ENCODE assay signal across 26 mouse cellular contexts in genomic region chr6:88059903-88060302, GRCm38 (mm10). TPM values are rescaled to one million over a fixed set of nuclear protein-coding genes. Genes with fewer than 3 reads are reported as not detected.
A peak's percentile ranks its signal among the peaks of the same experiment; 100 is the strongest.
DNase-seq lines count a peak whose midpoint lies in the region; ATAC-seq and TF ChIP-seq lines count a peak whose summit lies in the region.
"Had no signal": no experiment of that assay in that cellular context is flagged by ENCODE, and none has a peak within 500 bp of the region (broad histone marks: within the 10 kb centered on the region; RNA-seq: fewer than 3 reads in every experiment).

No protein-coding gene starts in this region.

- H3K36me3 ChIP-seq in liver, postnatal 0 days (replicated peaks; ENCODE audit: insufficient read depth, low read length), result no peaks in the 10 kb centered on the region
- H3K36me3 ChIP-seq in ES-Bruce4 (ENCODE audit: control insufficient read depth, insufficient read depth, low read length, poor library complexity, severe bottlenecking) (no peaks in the 10 kb centered on the region), ES-E14 (ENCODE audit: control insufficient read depth, insufficient read depth, low read length, poor library complexity, severe bottlenecking) (no peaks in the 10 kb centered on the region)
- H3K36me3 ChIP-seq in heart, embryonic 11.5 days (ENCODE audit: control insufficient read depth, insufficient read depth, low read length), result no peaks in the 10 kb centered on the region
- H3K36me3 ChIP-seq: embryonic facial prominence, embryonic 13.5 days; embryonic facial prominence, embryonic 15.5 days; forebrain, embryonic 10.5 days; forebrain, embryonic 12.5 days; G1E had no signal

- no peak overlapping the region for H3K4me3 ChIP-seq in liver, postnatal 0 days (ENCODE audit: low read depth, low read length)
- H3K4me3 ChIP-seq in ES-Bruce4 (ENCODE audit: low read depth, low read length) (peak overlapping the region; percentile 60), ES-E14 (ENCODE audit: insufficient read depth in 1 of 2, low read depth in 1 of 2, low read length in 2 of 2, poor library complexity in 1 of 2, severe bottlenecking in 1 of 2) (peak overlapping the region; percentile 52 to 56)
- no peak overlapping the region for H3K4me3 ChIP-seq in heart, embryonic 11.5 days (ENCODE audit: low read depth, low read length)
- H3K4me3 ChIP-seq: embryonic facial prominence, embryonic 13.5 days; embryonic facial prominence, embryonic 15.5 days; erythroblast, embryonic 14.5 days; forebrain, embryonic 10.5 days; forebrain, embryonic 12.5 days had no signal

- H3K4me1 ChIP-seq in liver, postnatal 0 days (ENCODE audit: insufficient read depth), result peaks cover 38% of the 10 kb centered on the region
- peaks cover 5% of the 10 kb centered on the region for H3K4me1 ChIP-seq in ES-Bruce4 (ENCODE audit: control insufficient read depth, insufficient read depth, low read length)
- H3K4me1 ChIP-seq in ES-E14 (ENCODE audit: control insufficient read depth in 2 of 2, insufficient read depth in 2 of 2, low read length in 2 of 2, poor library complexity in 1 of 2), result peaks cover 0 to 4% of the 10 kb centered on the region in 2 experiments; a peak in 3 of 4 replicates
- H3K4me1 ChIP-seq in heart, embryonic 11.5 days (ENCODE audit: control insufficient read depth, insufficient read depth, low read length), result no peaks in the 10 kb centered on the region
- H3K4me1 ChIP-seq: embryonic facial prominence, embryonic 13.5 days; embryonic facial prominence, embryonic 15.5 days; forebrain, embryonic 10.5 days; forebrain, embryonic 12.5 days had no signal

- in situ Hi-C loops in ES-E14 (cut with MboI; ENCODE audit: low sequenced_read_pairs in 2 of 2, unreplicated experiment in 2 of 2), result no loop called here

- TF ChIP-seq POLR2A in ES-Bruce4 (IDR thresholded peaks at IDR 0.05; ENCODE audit: insufficient read depth, low read length), result no peak

- DNase-seq in liver, postnatal 0 days, result no peak
- DNase-seq in liver (no peak), ES-E14 (ENCODE audit: low read depth, low spot score) (peak; percentile 54), ZHBTc4 (ENCODE audit: low read depth, low spot score) (peak; percentile 83)
- DNase-seq in embryo, embryonic 10 days (ENCODE audit: low spot score), result no peak
- DNase-seq: adrenal gland, adult 8-10 months; adrenal gland, postnatal 14 days; adrenal gland, postnatal 36 days; cerebellum, adult 11-12 months; cerebellum, adult 8-10 months; cerebellum, adult 9-11 months; cerebellum, postnatal 25 days; embryo, embryonic 11 days had no signal

- TF ChIP-seq CTCF in liver, postnatal 0 days (IDR thresholded peaks at IDR 0.05; ENCODE audit: low read depth), result no peak
- no peak for TF ChIP-seq CTCF in ES-Bruce4 (IDR thresholded peaks at IDR 0.05; ENCODE audit: low read depth, low read length)

- no peak overlapping the region for H3K4me2 ChIP-seq in liver, postnatal 0 days (ENCODE audit: low read depth, low read length)
- H3K4me2 ChIP-seq in heart, embryonic 11.5 days, result no peak overlapping the region
- H3K4me2 ChIP-seq: embryonic facial prominence, embryonic 13.5 days; embryonic facial prominence, embryonic 15.5 days; forebrain, embryonic 12.5 days had no signal

- H3K27ac ChIP-seq in liver, postnatal 0 days (ENCODE audit: low read depth), result peak overlapping the region; percentile 9
- H3K27ac ChIP-seq in ES-Bruce4 (ENCODE audit: insufficient read depth, low read length), result peak overlapping the region; percentile 93
- peak overlapping the region; percentile 83 for H3K27ac ChIP-seq in ES-E14 (ENCODE audit: insufficient read depth, low read depth, low read length, poor library complexity, severe bottlenecking)
- no peak overlapping the region for H3K27ac ChIP-seq in heart, embryonic 11.5 days (ENCODE audit: low read depth, low read length)
- H3K27ac ChIP-seq: embryonic facial prominence, embryonic 13.5 days; embryonic facial prominence, embryonic 15.5 days; forebrain, embryonic 10.5 days; forebrain, embryonic 12.5 days had no signal

- 82% methylated on average over 5 of the region's 5 CpGs for WGBS in liver, postnatal 0 days (ENCODE audit: insufficient replicate concordance)
- WGBS in heart, embryonic 11.5 days (ENCODE audit: insufficient replicate concordance), result 71% methylated on average over 5 of the region's 5 CpGs

- no peaks in the 10 kb centered on the region for H3K9me3 ChIP-seq in liver, postnatal 0 days (ENCODE audit: low read length)
- no peaks in the 10 kb centered on the region for H3K9me3 ChIP-seq in ES-Bruce4 (replicated peaks; ENCODE audit: control insufficient read depth, insufficient read depth, low read length, poor library complexity, severe bottlenecking)
- no peaks in the 10 kb centered on the region for H3K9me3 ChIP-seq in ES-E14 (ENCODE audit: control insufficient read depth, insufficient read depth, low read depth, low read length)
- H3K9me3 ChIP-seq in heart, embryonic 11.5 days (replicated peaks; ENCODE audit: control insufficient read depth, low read length), result no peaks in the 10 kb centered on the region
- H3K9me3 ChIP-seq: embryonic facial prominence, embryonic 13.5 days; embryonic facial prominence, embryonic 15.5 days; forebrain, embryonic 10.5 days; forebrain, embryonic 12.5 days; G1E had no signal

- ATAC-seq in liver, postnatal 0 days, result no peak
- ATAC-seq in heart, embryonic 11.5 days (replicated peaks; ENCODE audit: insufficient number of reproducible peaks, low FRiP score, low TSS enrichment), result no peak
- ATAC-seq in CD4-positive, CD25-positive, alpha-beta regulatory T cell, adult 4 months, result no peak
- ATAC-seq: activated CD4-positive, CD25-positive, alpha-beta regulatory T cell, adult 4 months; forebrain, embryonic 14.5 days; forebrain, embryonic 16.5 days; Patski had no signal

- H3K27me3 ChIP-seq in liver, postnatal 0 days (ENCODE audit: insufficient read depth, low read length), result no peaks in the 10 kb centered on the region
- no peaks in the 10 kb centered on the region for H3K27me3 ChIP-seq in ES-Bruce4 (ENCODE audit: control insufficient read depth, insufficient read depth, low read length, poor library complexity, severe bottlenecking)
- no peaks in the 10 kb centered on the region for H3K27me3 ChIP-seq in heart, embryonic 11.5 days (ENCODE audit: control insufficient read depth, insufficient read depth, low read length)
- H3K27me3 ChIP-seq: embryonic facial prominence, embryonic 13.5 days; embryonic facial prominence, embryonic 15.5 days; forebrain, embryonic 12.5 days; Patski had no signal

- TF ChIP-seq EP300 in liver, postnatal 0 days (IDR thresholded peaks at IDR 0.05; ENCODE audit: low read depth), result no peak
- TF ChIP-seq EP300 in ES-Bruce4 (IDR thresholded peaks at IDR 0.05; ENCODE audit: insufficient read depth, low read depth, low read length), result no peak

- no peak overlapping the region for H3K9ac ChIP-seq in liver, postnatal 0 days (replicated peaks)
- H3K9ac ChIP-seq in ES-Bruce4 (ENCODE audit: low read depth, poor library complexity, severe bottlenecking) (peak overlapping the region; percentile 55), ES-E14 (ENCODE audit: insufficient read depth, low read depth, low read length, poor library complexity, severe bottlenecking) (peak overlapping the region; percentile 75)
- no peak overlapping the region for H3K9ac ChIP-seq in heart, embryonic 11.5 days (ENCODE audit: low read depth, low read length)
- H3K9ac ChIP-seq: embryonic facial prominence, embryonic 13.5 days; embryonic facial prominence, embryonic 15.5 days; forebrain, embryonic 12.5 days had no signal

TF ChIP-seq in ES-E14, 5 proteins besides CTCF, POLR2A, EP300 and RAD21:
- TF ChIP-seq ZC3H11A (IDR thresholded peaks at IDR 0.05; ENCODE audit: borderline replicate concordance, low read depth, low read length) (no peak), CHD2 (IDR thresholded peaks at IDR 0.05; ENCODE audit: low read depth, low read length) (no peak), HCFC1 (IDR thresholded peaks at IDR 0.05; ENCODE audit: borderline replicate concordance, insufficient read depth, low read length) (no peak), MAFK (IDR thresholded peaks at IDR 0.05; ENCODE audit: insufficient read depth, low read depth, low read length) (no peak), ZNF384 (IDR thresholded peaks at IDR 0.05; ENCODE audit: low read depth, low read length) (no peak)

RNA-seq across cellular contexts. Expression of gene Rab7, which starts 14.8 kb away (rescaled TPM):
- polyA plus RNA-seq in liver, postnatal 0 days (2015; fragmentation: Nextera tagmentation; extraction: Ambion mirVana), result 110 and 111 TPM in 2 replicates
- 154 and 163 TPM in 2 replicates for polyA plus RNA-seq in ES-Bruce4 (2011; ENCODE audit: insufficient read depth, insufficient read length, low read depth, missing spikeins)
- total RNA-seq in ES-E14 (2012; rRNA removed), result 31.2 and 56.2 TPM in 2 replicates
- 227 and 245 TPM in 2 replicates for polyA plus RNA-seq in heart, embryonic 11.5 days (2014; fragmentation: Nextera tagmentation; extraction: Ambion mirVana)
- polyA plus RNA-seq in CD4-positive, CD25-positive, alpha-beta regulatory T cell, adult 4 months (2017; shearing (Covaris generic)), result 100 to 1,000 TPM; 264 to 299 TPM

RNA-seq across cellular contexts. Expression of gene Rpn1, which starts 24.4 kb away (rescaled TPM):
- polyA plus RNA-seq in liver, postnatal 0 days (2015; fragmentation: Nextera tagmentation; extraction: Ambion mirVana), result 102 and 112 TPM in 2 replicates
- 222 and 238 TPM in 2 replicates for polyA plus RNA-seq in ES-Bruce4 (2011; ENCODE audit: insufficient read depth, insufficient read length, low read depth, missing spikeins)
- 376 and 602 TPM in 2 replicates for total RNA-seq in ES-E14 (2012; rRNA removed)
- polyA plus RNA-seq in heart, embryonic 11.5 days (2014; fragmentation: Nextera tagmentation; extraction: Ambion mirVana), result 234 and 256 TPM in 2 replicates
- polyA plus RNA-seq in CD4-positive, CD25-positive, alpha-beta regulatory T cell, adult 4 months (2017; shearing (Covaris generic)), result 100 to 1,000 TPM; 108 to 117 TPM

Comparison
In these comparisons a context has a peak if more than half of its experiments do, and no peak if none do; other contexts are left out.
1. DNase-seq: peak in ES-E14 (single experiment) and ZHBTc4 (single experiment); none in liver, postnatal 0 days (single experiment), liver (single experiment) and embryo, embryonic 10 days (single experiment).
2. H3K4me3 ChIP-seq: peak in ES-Bruce4 (single experiment) and ES-E14 (2 of 2); none in liver, postnatal 0 days (single experiment) and heart, embryonic 11.5 days (single experiment).
3. H3K9ac ChIP-seq: peak in ES-Bruce4 (single experiment) and ES-E14 (single experiment); none in liver, postnatal 0 days (single experiment) and heart, embryonic 11.5 days (single experiment).